8 mouse cellular contexts compared by ENCODE assay signal in the genomic region with DNA sequence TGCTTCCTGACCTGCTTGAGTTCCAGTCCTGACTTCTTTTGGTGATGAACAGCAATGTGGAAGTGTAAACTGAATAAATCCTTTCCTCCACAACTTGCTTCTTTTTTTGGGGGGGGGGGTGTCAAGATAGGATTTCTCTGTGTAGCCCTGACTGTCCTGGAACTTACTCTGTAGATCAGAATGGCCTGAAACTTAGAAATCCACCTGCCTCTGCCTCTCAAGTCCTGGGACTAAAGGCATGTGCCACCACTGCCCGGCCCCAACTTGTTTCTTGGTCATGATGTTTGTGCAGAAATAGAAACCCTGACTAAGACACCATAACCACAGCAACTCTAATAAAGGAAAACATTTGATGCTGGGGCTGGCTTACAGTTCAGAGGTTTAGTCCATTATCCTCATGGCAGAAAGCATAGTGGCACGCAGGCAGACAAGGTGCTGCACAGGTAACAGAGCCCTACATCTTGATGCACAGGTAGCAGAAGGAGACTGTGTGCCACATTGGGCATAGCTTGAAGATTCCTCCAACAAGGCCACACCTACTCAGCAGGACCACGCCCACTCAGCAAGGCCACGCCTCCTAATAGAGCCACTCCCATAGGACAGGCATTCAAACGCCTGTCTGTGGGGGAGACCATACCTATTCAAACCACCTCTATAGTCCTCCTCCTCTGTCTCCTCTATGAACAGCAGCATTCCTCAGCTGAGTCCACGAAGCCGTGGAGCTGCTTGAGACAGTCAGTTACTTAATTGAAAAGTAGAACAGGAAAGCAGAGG. TPM values are rescaled to one million over a fixed set of nuclear protein-coding genes. Genes with fewer than 3 reads are reported as not detected.
A peak's percentile ranks its signal among the peaks of the same experiment; 100 is the strongest.
DNase-seq lines count a peak whose midpoint lies in the region; ATAC-seq and TF ChIP-seq lines count a peak whose summit lies in the region.

No protein-coding gene starts in this region.

- H3K4me3 ChIP-seq in hindbrain, embryonic 11.5 days (ENCODE audit: low read depth, low read length) = no peak overlapping the region
- no peak overlapping the region for H3K4me3 ChIP-seq in hindbrain, embryonic 16.5 days (ENCODE audit: low read length)
- no peak overlapping the region for H3K4me3 ChIP-seq in liver, postnatal 0 days (ENCODE audit: low read depth, low read length)
- H3K4me3 ChIP-seq in testis, adult 2 months (ENCODE audit: control insufficient read depth, low read depth, low read length) = peak overlapping the region; percentile 77
- H3K4me3 ChIP-seq in heart, embryonic 12.5 days = no peak overlapping the region
- no peak overlapping the region for H3K4me3 ChIP-seq in hindbrain, postnatal 0 days (ENCODE audit: low read length)

- no peak overlapping the region for H3K9ac ChIP-seq in hindbrain, embryonic 11.5 days (ENCODE audit: low read depth, low read length)
- H3K9ac ChIP-seq in hindbrain, embryonic 16.5 days (ENCODE audit: low read depth, low read length) = no peak overlapping the region
- no peak overlapping the region for H3K9ac ChIP-seq in liver, postnatal 0 days (replicated peaks)
- no peak overlapping the region for H3K9ac ChIP-seq in heart, embryonic 12.5 days
- H3K9ac ChIP-seq in hindbrain, postnatal 0 days (replicated peaks; ENCODE audit: low read length) = no peak overlapping the region

- no peak for ATAC-seq in hindbrain, embryonic 11.5 days (ENCODE audit: low FRiP score)
- no peak for ATAC-seq in hindbrain, embryonic 16.5 days
- no peak; the same call in 1 of the 2 replicates for ATAC-seq in liver, postnatal 0 days
- ATAC-seq in heart, embryonic 12.5 days (ENCODE audit: insufficient number of reproducible peaks, low FRiP score) = no peak
- ATAC-seq in hindbrain, postnatal 0 days = no peak

- DNase-seq in hindbrain, embryonic 11.5 days (ENCODE audit: low spot score) = peak; percentile 15
- DNase-seq in embryo, embryonic 10.5 days (ENCODE audit: low spot score) = peak; percentile 45
- peak; percentile 79 for DNase-seq in liver, postnatal 0 days
- no peak for DNase-seq in hindbrain, postnatal 0 days (ENCODE audit: low spot score)
- no peak for DNase-seq in heart, adult 9 months (ENCODE audit: low spot score in 2 of 2)

- no peaks in the 10 kb centered on the region for H3K9me3 ChIP-seq in hindbrain, embryonic 11.5 days (ENCODE audit: control insufficient read depth, low read length)
- no peaks in the 10 kb centered on the region for H3K9me3 ChIP-seq in hindbrain, embryonic 16.5 days (ENCODE audit: control insufficient read depth, low read length)
- no peaks in the 10 kb centered on the region for H3K9me3 ChIP-seq in liver, postnatal 0 days (ENCODE audit: low read length)
- no peaks in the 10 kb centered on the region for H3K9me3 ChIP-seq in heart, embryonic 12.5 days (replicated peaks)
- no peaks in the 10 kb centered on the region for H3K9me3 ChIP-seq in hindbrain, postnatal 0 days (ENCODE audit: low read length)

- no peaks in the 10 kb centered on the region for H3K27me3 ChIP-seq in hindbrain, embryonic 11.5 days (ENCODE audit: control insufficient read depth, insufficient read depth, low read length)
- H3K27me3 ChIP-seq in hindbrain, embryonic 16.5 days (replicated peaks; ENCODE audit: control insufficient read depth, insufficient read depth, low read length) = no peaks in the 10 kb centered on the region
- no peaks in the 10 kb centered on the region for H3K27me3 ChIP-seq in liver, postnatal 0 days (ENCODE audit: insufficient read depth, low read length)
- no peaks in the 10 kb centered on the region for H3K27me3 ChIP-seq in testis, adult 2 months (ENCODE audit: control insufficient read depth, insufficient read depth, low read length)
- no peaks in the 10 kb centered on the region for H3K27me3 ChIP-seq in heart, embryonic 12.5 days (replicated peaks)
- no peaks in the 10 kb centered on the region for H3K27me3 ChIP-seq in hindbrain, postnatal 0 days (ENCODE audit: insufficient read depth, low read length)

- 25% methylated on average over 7 of the region's 7 CpGs for WGBS in hindbrain, embryonic 11.5 days
- WGBS in hindbrain, embryonic 16.5 days = 26% methylated on average over 7 of the region's 7 CpGs
- 23% methylated on average over 7 of the region's 7 CpGs for WGBS in liver, postnatal 0 days (ENCODE audit: insufficient replicate concordance)
- 23% methylated on average over 7 of the region's 7 CpGs for WGBS in heart, embryonic 12.5 days
- WGBS in hindbrain, postnatal 0 days = 26% methylated on average over 7 of the region's 7 CpGs

- TF ChIP-seq CTCF in liver, postnatal 0 days (IDR thresholded peaks at IDR 0.05; ENCODE audit: low read depth) = no peak
- no peak for TF ChIP-seq CTCF in testis, adult 2 months (IDR thresholded peaks at IDR 0.05; ENCODE audit: control insufficient read depth, insufficient read depth, insufficient replicate concordance, low read depth, low read length)
- TF ChIP-seq CTCF in hindbrain, postnatal 0 days (IDR thresholded peaks at IDR 0.05; ENCODE audit: low read depth) = no peak

- no peaks in the 10 kb centered on the region for H3K36me3 ChIP-seq in hindbrain, embryonic 11.5 days (ENCODE audit: control insufficient read depth, insufficient read depth, low read length)
- no peaks in the 10 kb centered on the region for H3K36me3 ChIP-seq in hindbrain, embryonic 16.5 days (ENCODE audit: control insufficient read depth, insufficient read depth, low read length)
- no peaks in the 10 kb centered on the region for H3K36me3 ChIP-seq in liver, postnatal 0 days (replicated peaks; ENCODE audit: insufficient read depth, low read length)
- no peaks in the 10 kb centered on the region for H3K36me3 ChIP-seq in testis, adult 2 months (ENCODE audit: control insufficient read depth, insufficient read depth, low read length)
- H3K36me3 ChIP-seq in heart, embryonic 12.5 days = no peaks in the 10 kb centered on the region
- H3K36me3 ChIP-seq in hindbrain, postnatal 0 days (ENCODE audit: insufficient read depth, low read length) = no peaks in the 10 kb centered on the region

- no peak for TF ChIP-seq EP300 in liver, postnatal 0 days (IDR thresholded peaks at IDR 0.05; ENCODE audit: low read depth)

- peaks cover 4% of the 10 kb centered on the region; the same call in 1 of the 2 replicates for H3K4me1 ChIP-seq in hindbrain, embryonic 11.5 days (replicated peaks; ENCODE audit: control insufficient read depth, insufficient read depth, low read length)
- H3K4me1 ChIP-seq in hindbrain, embryonic 16.5 days (ENCODE audit: control insufficient read depth, insufficient read depth, low read depth, low read length) = no peaks in the 10 kb centered on the region
- H3K4me1 ChIP-seq in liver, postnatal 0 days (ENCODE audit: insufficient read depth) = peaks cover 20% of the 10 kb centered on the region
- H3K4me1 ChIP-seq in testis, adult 2 months (ENCODE audit: control insufficient read depth, insufficient read depth, low read length) = peaks cover 12% of the 10 kb centered on the region
- peaks cover 17% of the 10 kb centered on the region for H3K4me1 ChIP-seq in heart, embryonic 12.5 days (replicated peaks)
- no peaks in the 10 kb centered on the region for H3K4me1 ChIP-seq in hindbrain, postnatal 0 days (ENCODE audit: insufficient read depth, low read length)

- H3K27ac ChIP-seq in hindbrain, embryonic 11.5 days (ENCODE audit: low read depth, low read length) = no peak overlapping the region
- H3K27ac ChIP-seq in hindbrain, embryonic 16.5 days (ENCODE audit: low read depth, low read length) = no peak overlapping the region
- H3K27ac ChIP-seq in liver, postnatal 0 days (ENCODE audit: low read depth) = 0 out of 2 replicates have a peak overlapping the region, but pooled peaks have one; percentile 11
- H3K27ac ChIP-seq in testis, adult 2 months (ENCODE audit: control insufficient read depth, insufficient read depth, low read depth, low read length) = no peak overlapping the region
- no peak overlapping the region for H3K27ac ChIP-seq in heart, embryonic 12.5 days (ENCODE audit: poor library complexity, severe bottlenecking)
- H3K27ac ChIP-seq in hindbrain, postnatal 0 days = no peak overlapping the region

- TF ChIP-seq POLR2A in testis, adult 2 months (IDR thresholded peaks at IDR 0.05; ENCODE audit: control insufficient read depth, low read depth, low read length) = peak; percentile 33; the same call in 1 of the 2 replicates

- no peak overlapping the region for H3K4me2 ChIP-seq in hindbrain, embryonic 11.5 days (replicated peaks; ENCODE audit: low read depth, low read length)
- no peak overlapping the region for H3K4me2 ChIP-seq in hindbrain, embryonic 16.5 days (ENCODE audit: low read length)
- H3K4me2 ChIP-seq in liver, postnatal 0 days (ENCODE audit: low read depth, low read length) = peak overlapping the region; percentile 50
- no peak overlapping the region for H3K4me2 ChIP-seq in heart, embryonic 12.5 days
- no peak overlapping the region for H3K4me2 ChIP-seq in hindbrain, postnatal 0 days (ENCODE audit: low read depth, low read length)

RNA-seq across cellular contexts. Expression of a gene that starts 1.4 kb away (rescaled TPM):
- 0.09 and 0.14 TPM in 2 replicates for polyA plus RNA-seq in hindbrain, embryonic 11.5 days (2014; fragmentation: Nextera tagmentation; extraction: Ambion mirVana)
- polyA plus RNA-seq in hindbrain, embryonic 16.5 days (2015; fragmentation: Nextera tagmentation; extraction: Ambion mirVana) = 0.09 TPM in 1 of 2 replicates, not detected in the other
- polyA plus RNA-seq in liver, postnatal 0 days (2015; fragmentation: Nextera tagmentation; extraction: Ambion mirVana) = 0.06 and 0.08 TPM in 2 replicates
- polyA plus RNA-seq in testis, adult 2 months (2012; rRNA removed) = 141 and 146 TPM in 2 replicates
- polyA plus RNA-seq in heart, embryonic 12.5 days (2016; fragmentation: Nextera tagmentation; extraction: Ambion mirVana) = 0.24 TPM in 1 of 2 replicates, not detected in the other
- not detected in 2 replicates for total RNA-seq in hindbrain, postnatal 0 days (2014; rRNA removed)
- polyA plus RNA-seq in hindbrain, postnatal 0 days (2015; fragmentation: Nextera tagmentation; extraction: Ambion mirVana) = 0.08 TPM in 1 of 2 replicates, not detected in the other

RNA-seq across cellular contexts. Expression of a gene that starts 5.3 kb away (rescaled TPM):
- polyA plus RNA-seq in hindbrain, embryonic 11.5 days (2014; fragmentation: Nextera tagmentation; extraction: Ambion mirVana) = 145 and 151 TPM in 2 replicates
- polyA plus RNA-seq in hindbrain, embryonic 16.5 days (2015; fragmentation: Nextera tagmentation; extraction: Ambion mirVana) = 121 and 126 TPM in 2 replicates
- polyA plus RNA-seq in liver, postnatal 0 days (2015; fragmentation: Nextera tagmentation; extraction: Ambion mirVana) = 51.8 and 52.5 TPM in 2 replicates
- polyA plus RNA-seq in testis, adult 2 months (2012; rRNA removed) = 17.4 and 17.5 TPM in 2 replicates
- 105 and 109 TPM in 2 replicates for polyA plus RNA-seq in heart, embryonic 12.5 days (2016; fragmentation: Nextera tagmentation; extraction: Ambion mirVana)
- 52.2 and 92.5 TPM in 2 replicates for total RNA-seq in hindbrain, postnatal 0 days (2014; rRNA removed)
- 127 and 128 TPM in 2 replicates for polyA plus RNA-seq in hindbrain, postnatal 0 days (2015; fragmentation: Nextera tagmentation; extraction: Ambion mirVana)

RNA-seq across cellular contexts. Expression of a gene that starts 28.7 kb away (rescaled TPM):
- 97.1 and 104 TPM in 2 replicates for polyA plus RNA-seq in hindbrain, embryonic 11.5 days (2014; fragmentation: Nextera tagmentation; extraction: Ambion mirVana)
- polyA plus RNA-seq in hindbrain, embryonic 16.5 days (2015; fragmentation: Nextera tagmentation; extraction: Ambion mirVana) = 284 and 286 TPM in 2 replicates
- polyA plus RNA-seq in liver, postnatal 0 days (2015; fragmentation: Nextera tagmentation; extraction: Ambion mirVana) = 20.5 and 24.7 TPM in 2 replicates
- 16.6 and 19.8 TPM in 2 replicates for polyA plus RNA-seq in testis, adult 2 months (2012; rRNA removed)
- polyA plus RNA-seq in heart, embryonic 12.5 days (2016; fragmentation: Nextera tagmentation; extraction: Ambion mirVana) = 89.5 and 91.9 TPM in 2 replicates
- total RNA-seq in hindbrain, postnatal 0 days (2014; rRNA removed) = 417 and 459 TPM in 2 replicates
- polyA plus RNA-seq in hindbrain, postnatal 0 days (2015; fragmentation: Nextera tagmentation; extraction: Ambion mirVana) = 260 and 276 TPM in 2 replicates

RNA-seq across cellular contexts. Expression of a gene that starts 32.4 kb away (rescaled TPM):
- 15.6 and 17.2 TPM in 2 replicates for polyA plus RNA-seq in hindbrain, embryonic 11.5 days (2014; fragmentation: Nextera tagmentation; extraction: Ambion mirVana)
- polyA plus RNA-seq in hindbrain, embryonic 16.5 days (2015; fragmentation: Nextera tagmentation; extraction: Ambion mirVana) = 19.1 and 22.7 TPM in 2 replicates
- polyA plus RNA-seq in liver, postnatal 0 days (2015; fragmentation: Nextera tagmentation; extraction: Ambion mirVana) = 3.0 and 3.5 TPM in 2 replicates
- 8.3 and 10.1 TPM in 2 replicates for polyA plus RNA-seq in testis, adult 2 months (2012; rRNA removed)
- polyA plus RNA-seq in heart, embryonic 12.5 days (2016; fragmentation: Nextera tagmentation; extraction: Ambion mirVana) = 13.5 and 15.1 TPM in 2 replicates
- total RNA-seq in hindbrain, postnatal 0 days (2014; rRNA removed) = 29.0 and 33.0 TPM in 2 replicates
- polyA plus RNA-seq in hindbrain, postnatal 0 days (2015; fragmentation: Nextera tagmentation; extraction: Ambion mirVana) = 17.0 and 19.2 TPM in 2 replicates

Comparison
In these comparisons a context has a peak if more than half of its experiments do, and no peak if none do; other contexts are left out.
1. DNase-seq: peak in hindbrain, embryonic 11.5 days (single experiment), embryo, embryonic 10.5 days (single experiment) and liver, postnatal 0 days (single experiment); none in hindbrain, postnatal 0 days (single experiment) and heart, adult 9 months (0 of 2).
2. RNA of a gene that starts 1.4 kb away (polyA plus RNA-seq): 141 to 146 TPM in testis, adult 2 months; 0.09 to 0.14 TPM in hindbrain, embryonic 11.5 days, 0.09 TPM in hindbrain, embryonic 16.5 days, 0.06 to 0.08 TPM in liver, postnatal 0 days, 0.08 TPM in hindbrain, postnatal 0 days and 0.24 TPM in heart, embryonic 12.5 days; every median in the first group is over 100 times any median in the second.